Mouse (Mus musculus): ENCODE measurements around the gene Camk1d. TPM values are rescaled to one million over a fixed set of nuclear protein-coding genes. Genes with fewer than 3 reads are reported as not detected.
A peak's percentile ranks its signal among the peaks of the same experiment; 100 is the strongest.
"Not testable (repeated sequence)": the region's sequence is repeated elsewhere in the genome, so short reads cannot be mapped to it uniquely, and the experiment has no call there.

Gene Camk1d
- polyA plus RNA-seq, 1 experiment from 2014 or later = 1.0 TPM

- Histone ChIP-seq H3K4me1 (replicated peaks; ENCODE audit: control insufficient read depth, insufficient read depth, low read length) (no peaks in the 10 kb centered on the region), H3K27ac (ENCODE audit: low read depth, low read length) (no peak overlapping the region), H3K36me3 (ENCODE audit: control insufficient read depth, insufficient read depth, low read length) (no peaks in the 10 kb centered on the region), H3K4me2 (no peak overlapping the region), H3K4me3 (ENCODE audit: low read depth, low read length) (no peak overlapping the region), H3K9ac (ENCODE audit: low read depth, low read length) (no peak overlapping the region), H3K9me3 (ENCODE audit: control insufficient read depth, low read length) (no peaks in the 10 kb centered on the region), H3K27me3 (replicated peaks; ENCODE audit: control insufficient read depth, insufficient read depth, low read length) (no peaks in the 10 kb centered on the region)
- ATAC-seq (replicated peaks; ENCODE audit: low FRiP score) (no peak), DNase-seq (ENCODE audit: low spot score) (no peak)
- 76% methylated on average over 4 of the region's 4 CpGs for WGBS
Observed at GRCm38 (mm10) chr2:5392470-5392869, 321.8 kb downstream of the Camk1d start.

GRCm38 (mm10) chr2:5388381-5388780, 325.9 kb downstream of the Camk1d start:
- DNase-seq (ENCODE audit: low spot score) = no peak
- no peak for ATAC-seq (replicated peaks; ENCODE audit: low FRiP score)

GRCm38 (mm10) chr2:5381712-5382710, 332.3 kb downstream of the Camk1d start:
- DNase-seq (ENCODE audit: low spot score) = no peak
- Histone ChIP-seq H3K4me1 (replicated peaks; ENCODE audit: control insufficient read depth, insufficient read depth, low read length) (no peaks in the 10 kb centered on the region), H3K36me3 (ENCODE audit: control insufficient read depth, insufficient read depth, low read length) (no peaks in the 10 kb centered on the region), H3K4me2 (no peak overlapping the region), H3K4me3 (ENCODE audit: low read depth, low read length) (no peak overlapping the region), H3K9ac (ENCODE audit: low read depth, low read length) (no peak overlapping the region), H3K27ac (ENCODE audit: low read depth, low read length) (no peak overlapping the region), H3K27me3 (replicated peaks; ENCODE audit: control insufficient read depth, insufficient read depth, low read length) (no peaks in the 10 kb centered on the region), H3K9me3 (ENCODE audit: control insufficient read depth, low read length) (no peaks in the 10 kb centered on the region)
- ATAC-seq (replicated peaks; ENCODE audit: low FRiP score) = no peak
- WGBS = 60% methylated on average over 12 of the region's 12 CpGs

More at GRCm38 (mm10) chr2:5388381-5388780, 325.9 kb downstream of the Camk1d start:
- no peak overlapping the region for H3K27ac ChIP-seq (ENCODE audit: low read depth, low read length)
- 80% methylated on average over 7 of the region's 7 CpGs for WGBS
- no peaks in the 10 kb centered on the region for H3K27me3 ChIP-seq (replicated peaks; ENCODE audit: control insufficient read depth, insufficient read depth, low read length)
- no peaks in the 10 kb centered on the region for H3K9me3 ChIP-seq (ENCODE audit: control insufficient read depth, low read length)
- H3K4me2 ChIP-seq = no peak overlapping the region
- no peak overlapping the region for H3K4me3 ChIP-seq (ENCODE audit: low read depth, low read length)
- H3K36me3 ChIP-seq (ENCODE audit: control insufficient read depth, insufficient read depth, low read length) = no peaks in the 10 kb centered on the region
- H3K4me1 ChIP-seq (replicated peaks; ENCODE audit: control insufficient read depth, insufficient read depth, low read length) = no peaks in the 10 kb centered on the region
- no peak overlapping the region for H3K9ac ChIP-seq (ENCODE audit: low read depth, low read length)

GRCm38 (mm10) chr2:5380973-5381372, 333.3 kb downstream of the Camk1d start:
- 77% methylated on average over 7 of the region's 7 CpGs for WGBS
- Histone ChIP-seq H3K9me3 (ENCODE audit: control insufficient read depth, low read length) (no peaks in the 10 kb centered on the region), H3K4me3 (ENCODE audit: low read depth, low read length) (no peak overlapping the region), H3K27me3 (replicated peaks; ENCODE audit: control insufficient read depth, insufficient read depth, low read length) (no peaks in the 10 kb centered on the region), H3K36me3 (ENCODE audit: control insufficient read depth, insufficient read depth, low read length) (no peaks in the 10 kb centered on the region), H3K4me2 (no peak overlapping the region), H3K4me1 (replicated peaks; ENCODE audit: control insufficient read depth, insufficient read depth, low read length) (no peaks in the 10 kb centered on the region), H3K27ac (ENCODE audit: low read depth, low read length) (no peak overlapping the region), H3K9ac (ENCODE audit: low read depth, low read length) (no peak overlapping the region)
- DNase-seq (ENCODE audit: low spot score) (no peak), ATAC-seq (replicated peaks; ENCODE audit: low FRiP score) (no peak)

- H3K9me3 ChIP-seq (ENCODE audit: control insufficient read depth, low read length); H3K27me3 ChIP-seq (replicated peaks; ENCODE audit: control insufficient read depth, insufficient read depth, low read length); H3K4me2 ChIP-seq; H3K4me3 ChIP-seq (ENCODE audit: low read depth, low read length); ATAC-seq (replicated peaks; ENCODE audit: low FRiP score); H3K36me3 ChIP-seq (ENCODE audit: control insufficient read depth, insufficient read depth, low read length); H3K9ac ChIP-seq (ENCODE audit: low read depth, low read length); H3K4me1 ChIP-seq (replicated peaks; ENCODE audit: control insufficient read depth, insufficient read depth, low read length); H3K27ac ChIP-seq (ENCODE audit: low read depth, low read length): not testable (repeated sequence)
- WGBS = 59% methylated on average over 18 of the region's 18 CpGs
- peak; percentile 74 for DNase-seq (ENCODE audit: low spot score)
Observed at GRCm38 (mm10) chr2:5378922-5379321, 335.4 kb downstream of the Camk1d start.

- H3K4me2 ChIP-seq = no peak overlapping the region
- WGBS = 78% methylated on average over 6 of the region's 6 CpGs
- DNase-seq (ENCODE audit: low spot score) = no peak
- no peaks in the 10 kb centered on the region for H3K9me3 ChIP-seq (ENCODE audit: control insufficient read depth, low read length)
- H3K27me3 ChIP-seq (replicated peaks; ENCODE audit: control insufficient read depth, insufficient read depth, low read length) = no peaks in the 10 kb centered on the region
- no peak overlapping the region for H3K4me3 ChIP-seq (ENCODE audit: low read depth, low read length)
- no peak overlapping the region for H3K27ac ChIP-seq (ENCODE audit: low read depth, low read length)
- H3K36me3 ChIP-seq (ENCODE audit: control insufficient read depth, insufficient read depth, low read length) = no peaks in the 10 kb centered on the region
- no peak overlapping the region for H3K9ac ChIP-seq (ENCODE audit: low read depth, low read length)
- no peak for ATAC-seq (replicated peaks; ENCODE audit: low FRiP score)
- no peaks in the 10 kb centered on the region for H3K4me1 ChIP-seq (replicated peaks; ENCODE audit: control insufficient read depth, insufficient read depth, low read length)
Observed at GRCm38 (mm10) chr2:5378066-5378672, 336.1 kb downstream of the Camk1d start.

GRCm38 (mm10) chr2:5372886-5373429, 341.4 kb downstream of the Camk1d start:
- no peak for DNase-seq (ENCODE audit: low spot score)
- 65% methylated on average over 6 of the region's 6 CpGs for WGBS

GRCm38 (mm10) chr2:5371316-5371715, 343.0 kb downstream of the Camk1d start:
- 64% methylated on average over 3 of the region's 3 CpGs for WGBS
- H3K27me3 ChIP-seq (replicated peaks; ENCODE audit: control insufficient read depth, insufficient read depth, low read length) = no peaks in the 10 kb centered on the region
- H3K9me3 ChIP-seq (ENCODE audit: control insufficient read depth, low read length) = no peaks in the 10 kb centered on the region
- no peaks in the 10 kb centered on the region for H3K4me1 ChIP-seq (replicated peaks; ENCODE audit: control insufficient read depth, insufficient read depth, low read length)
- H3K4me2 ChIP-seq = no peak overlapping the region
- no peaks in the 10 kb centered on the region for H3K36me3 ChIP-seq (ENCODE audit: control insufficient read depth, insufficient read depth, low read length)
- H3K9ac ChIP-seq (ENCODE audit: low read depth, low read length) = no peak overlapping the region
- ATAC-seq (replicated peaks; ENCODE audit: low FRiP score) (no peak), DNase-seq (ENCODE audit: low spot score) (no peak)
- no peak overlapping the region for H3K4me3 ChIP-seq (ENCODE audit: low read depth, low read length)
- H3K27ac ChIP-seq (ENCODE audit: low read depth, low read length) = no peak overlapping the region

More at GRCm38 (mm10) chr2:5372886-5373429, 341.4 kb downstream of the Camk1d start:
- H3K4me3 ChIP-seq (ENCODE audit: low read depth, low read length) = no peak overlapping the region
- no peak overlapping the region for H3K9ac ChIP-seq (ENCODE audit: low read depth, low read length)
- H3K4me1 ChIP-seq (replicated peaks; ENCODE audit: control insufficient read depth, insufficient read depth, low read length) = no peaks in the 10 kb centered on the region
- no peaks in the 10 kb centered on the region for H3K36me3 ChIP-seq (ENCODE audit: control insufficient read depth, insufficient read depth, low read length)
- no peaks in the 10 kb centered on the region for H3K9me3 ChIP-seq (ENCODE audit: control insufficient read depth, low read length)
- no peak overlapping the region for H3K4me2 ChIP-seq
- H3K27ac ChIP-seq (ENCODE audit: low read depth, low read length) = no peak overlapping the region
- no peaks in the 10 kb centered on the region for H3K27me3 ChIP-seq (replicated peaks; ENCODE audit: control insufficient read depth, insufficient read depth, low read length)
- ATAC-seq (replicated peaks; ENCODE audit: low FRiP score) = no peak

All from liver, embryonic 11.5 days (tissue).